Mouse (Mus musculus) erythroblast, embryonic 14.5 days (primary cell): ENCODE results near the gene Exoc4.

Experiments
- GATA1 ChIP-seq: IDR thresholded peaks from 2 replicates; pipeline ENCODE4 v1.6.1; 2012; ENCODE audit warnings: low read length, inconsistent platforms, mixed read lengths
- TAL1 ChIP-seq: IDR thresholded peaks from 3 replicates; pipeline ENCODE4 v1.6.1; 2012; ENCODE audit warnings: low read length, inconsistent platforms, mixed read lengths

DNA sequence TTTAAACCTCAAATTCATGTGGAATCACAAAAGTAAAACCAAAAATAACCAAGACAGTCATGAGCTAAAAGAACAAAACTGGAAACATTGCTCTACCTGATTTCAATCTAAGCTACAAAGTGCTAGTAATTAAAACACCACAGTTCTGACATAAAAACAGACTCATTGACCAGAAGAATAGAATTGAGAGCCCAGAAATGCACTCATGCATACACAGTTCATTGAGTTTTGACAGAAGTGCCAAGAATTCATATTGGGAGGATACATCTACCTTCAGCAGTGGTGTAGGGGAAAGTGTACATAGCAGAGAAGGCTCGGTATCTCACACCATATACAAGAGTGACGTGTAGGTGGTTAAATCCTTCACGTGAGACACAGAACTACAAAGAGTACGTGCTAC, 580.4 kb downstream of the Exoc4 start:
- TF ChIP-seq GATA1, result no peak
- no peak for TF ChIP-seq TAL1
